Mouse (Mus musculus) central nervous system, embryonic 14 days (tissue): ENCODE measurements around the gene 4930548H24Rik. TPM values are rescaled to one million over a fixed set of nuclear protein-coding genes. Genes with fewer than 3 reads are reported as not detected.

ENCODE experiments used
- polyA plus RNA-seq: library from polyadenylated mRNA; depleted of rRNA; stranded (reverse); fragments of >200 nt; gene quantifications from 2 replicates; pipeline ENCODE4 v1.2.3, GENCODE M21; 2012; rRNA removed

Gene 4930548H24Rik
- polyA plus RNA-seq, result 0.09 and 0.11 TPM in 2 replicates

GRCm38 (mm10) chr5:31485440-31485839 lies at the start of gene 4930548H24Rik:
Gene 4930548H24Rik (plus strand): TSS chr5:31485740.

GRCm38 (mm10) chr5:31451878-31452561 lies 33.5 kb upstream of the 4930548H24Rik start, which contains the start of gene Zfp512:
Gene Zfp512 (plus strand): TSS chr5:31452431.

DNA sequence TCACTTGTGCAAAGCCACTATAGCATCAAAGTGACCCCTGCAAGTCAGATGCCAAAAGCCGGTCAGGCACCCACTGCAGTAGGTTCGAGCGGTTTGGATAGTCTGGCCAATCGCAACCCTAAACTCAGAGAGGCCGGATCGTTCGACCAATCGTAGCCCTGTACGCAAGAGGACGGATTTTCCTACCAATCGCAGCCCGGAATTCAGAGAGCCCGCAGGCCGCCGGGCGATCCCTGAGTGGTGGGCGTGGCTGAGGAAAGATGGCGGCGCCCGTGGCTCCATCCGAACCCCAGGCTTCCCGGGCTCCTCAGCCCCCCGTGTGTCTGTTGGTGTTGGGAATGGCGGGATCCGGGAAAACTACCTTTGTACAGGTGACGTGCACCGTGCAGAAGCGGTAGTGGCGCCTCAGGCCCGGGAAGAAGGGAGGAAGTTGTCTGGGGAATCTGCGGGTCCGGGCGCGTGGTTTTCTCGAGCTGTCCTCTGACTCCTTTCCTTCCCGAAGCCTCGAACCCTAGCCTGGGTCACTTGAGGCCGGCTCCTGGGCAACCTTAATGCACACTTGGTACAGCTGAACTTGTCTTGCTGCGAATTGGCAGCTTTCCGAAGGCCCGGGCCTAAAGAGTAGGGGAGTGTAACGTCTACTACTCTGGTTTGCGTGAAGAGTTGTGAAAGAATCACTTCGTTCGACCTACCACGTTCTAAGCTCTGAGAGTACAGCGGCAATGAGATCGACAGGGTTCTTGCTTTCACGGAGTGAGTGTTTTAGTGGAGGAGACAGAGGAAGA lies 9.2 kb downstream of the 4930548H24Rik start, which contains the start of gene Gpn1:
Gpn1 (plus strand) TSS at position 229 of the 785 bp plus-strand sequence.

GRCm38 (mm10) chr5:31526354-31527116 lies 41.0 kb downstream of the 4930548H24Rik start, which contains the start of gene Slc4a1ap:
Gene Slc4a1ap (plus strand): TSS chr5:31526995.

GRCm38 (mm10) chr5:31527707-31528106 lies 42.2 kb downstream of the 4930548H24Rik start, which contains the start of gene Supt7l:
Gene Supt7l (minus strand): TSS chr5:31527807.

Other genes starting within 250 kb of the 4930548H24Rik start
- gene Nrbp1, start 244.9 kb upstream of the 4930548H24Rik start, polyA plus RNA-seq, result 138 and 150 TPM in 2 replicates
- gene Gm9970, start 244.5 kb upstream of the 4930548H24Rik start, polyA plus RNA-seq, result 0.11 and 0.16 TPM in 2 replicates
- gene Krtcap3, start 234.0 kb upstream of the 4930548H24Rik start, polyA plus RNA-seq, result 5.7 and 9.3 TPM in 2 replicates
- gene Ift172, start 194.6 kb upstream of the 4930548H24Rik start, polyA plus RNA-seq, result 51.0 and 55.7 TPM in 2 replicates
- 136 and 156 TPM in 2 replicates for gene Fndc4, start 189.7 kb upstream of the 4930548H24Rik start, polyA plus RNA-seq
- gene Gckr, start 188.3 kb upstream of the 4930548H24Rik start, polyA plus RNA-seq, result 0.33 and 0.55 TPM in 2 replicates
- gene Zfp512, start 33.3 kb upstream of the 4930548H24Rik start, polyA plus RNA-seq, result 80.1 and 83.1 TPM in 2 replicates
- 39.5 and 41.4 TPM in 2 replicates for gene Gpn1, start 9.0 kb downstream of the 4930548H24Rik start, polyA plus RNA-seq
- 22.0 and 22.4 TPM in 2 replicates for gene Slc4a1ap, start 41.3 kb downstream of the 4930548H24Rik start, polyA plus RNA-seq
- 18.7 and 19.9 TPM in 2 replicates for gene Supt7l, start 42.1 kb downstream of the 4930548H24Rik start, polyA plus RNA-seq
- 110 and 113 TPM in 2 replicates for gene Mrpl33, start 111.2 kb downstream of the 4930548H24Rik start, polyA plus RNA-seq
- gene Rbks, start 211.9 kb downstream of the 4930548H24Rik start, polyA plus RNA-seq, result 1.6 and 1.8 TPM in 2 replicates
- 30.0 and 33.0 TPM in 2 replicates for gene Babam2, start 211.9 kb downstream of the 4930548H24Rik start, polyA plus RNA-seq